Mouse (Mus musculus) erythroblast, embryonic 14.5 days (primary cell): ENCODE measurements around the gene Nol12.

Source experiments
- GATA1 ChIP-seq: IDR thresholded peaks from 2 replicates; pipeline ENCODE4 v1.6.1; 2012; ENCODE audit warnings: low read length, inconsistent platforms, mixed read lengths
- TAL1 ChIP-seq: IDR thresholded peaks from 3 replicates; pipeline ENCODE4 v1.6.1; 2012; ENCODE audit warnings: low read length, inconsistent platforms, mixed read lengths

DNA sequence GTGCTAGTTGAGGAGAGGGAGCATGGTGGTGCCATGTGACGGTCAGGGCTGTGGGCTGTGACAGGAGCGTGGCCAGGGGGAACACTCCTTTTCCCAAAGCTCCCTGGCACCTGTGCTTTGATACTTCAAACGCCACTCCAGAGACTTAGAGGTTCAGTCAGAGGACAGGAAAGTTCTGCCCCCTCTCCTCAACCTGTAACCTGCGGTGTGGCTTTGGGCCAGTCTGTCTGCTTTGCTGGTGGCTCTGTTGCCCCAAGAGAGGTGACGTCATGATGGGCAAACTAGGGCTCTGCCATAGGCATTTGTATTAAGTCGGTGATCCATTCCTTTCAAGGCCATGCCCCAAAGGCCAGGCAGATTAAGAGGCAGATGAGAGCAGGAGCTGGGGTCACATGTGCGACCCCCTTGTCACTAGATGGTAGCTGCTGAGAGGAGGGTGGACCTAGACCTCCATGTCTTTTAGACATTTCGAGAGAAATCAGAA is 43.0 kb downstream of the Nol12 start:
- no peak for TF ChIP-seq GATA1
- no peak for TF ChIP-seq TAL1
